ENCODE assay signal across 8 mouse cellular contexts in genomic region chr9:119460410-119460809, GRCm38 (mm10). TPM values are rescaled to one million over a fixed set of nuclear protein-coding genes. Genes with fewer than 3 reads are reported as not detected.
A peak's percentile ranks its signal among the peaks of the same experiment; 100 is the strongest.
DNase-seq lines count a peak whose midpoint lies in the region; ATAC-seq lines count a peak whose summit lies in the region.
"Had no signal": no experiment of that assay in that cellular context is flagged by ENCODE, and none has a peak within 500 bp of the region (broad histone marks: within the 10 kb centered on the region; RNA-seq: fewer than 3 reads in every experiment).

No protein-coding gene starts in this region.

- no peak overlapping the region for H3K4me2 ChIP-seq in liver, embryonic 13.5 days
- H3K4me2 ChIP-seq: limb, embryonic 12.5 days had no signal

- WGBS in liver, embryonic 13.5 days (ENCODE audit: insufficient replicate concordance): 41% methylated on average over 8 of the region's 8 CpGs

- DNase-seq in CD4-positive, CD25-positive, alpha-beta regulatory T cell, adult 2 months (ENCODE audit: low read depth, low spot score): peak; percentile 72
- peak; percentile 35 for DNase-seq in Muller cell, postnatal 12 days (ENCODE audit: inconsistent ontology term)
- peak; percentile 43 for DNase-seq in cerebellum, adult 9-11 months
- DNase-seq in frontal cortex, postnatal 10 days (ENCODE audit: low spot score in 2 of 2): peak; percentile 42 to 71
- DNase-seq in kidney, postnatal 10 days: peak; percentile 81
- peak; percentile 24 for DNase-seq in liver, embryonic 13.5 days
- DNase-seq in ovary, postnatal 14 days (ENCODE audit: low spot score): peak; percentile 55

- no peak overlapping the region for H3K4me3 ChIP-seq in liver, embryonic 13.5 days (replicated peaks)
- H3K4me3 ChIP-seq: limb, embryonic 12.5 days had no signal

- no peaks in the 10 kb centered on the region for H3K27me3 ChIP-seq in liver, embryonic 13.5 days
- H3K27me3 ChIP-seq: limb, embryonic 12.5 days had no signal

- H3K4me1 ChIP-seq in liver, embryonic 13.5 days (replicated peaks): no peaks in the 10 kb centered on the region
- H3K4me1 ChIP-seq: limb, embryonic 12.5 days had no signal

- no peaks in the 10 kb centered on the region for H3K9me3 ChIP-seq in liver, embryonic 13.5 days (replicated peaks)
- H3K9me3 ChIP-seq: limb, embryonic 12.5 days had no signal

- H3K27ac ChIP-seq in liver, embryonic 13.5 days: no peak overlapping the region
- H3K27ac ChIP-seq: limb, embryonic 12.5 days had no signal

- no peak for ATAC-seq in liver, embryonic 13.5 days (ENCODE audit: low read depth)

- peaks cover 58% of the 10 kb centered on the region for H3K36me3 ChIP-seq in liver, embryonic 13.5 days

- no peak overlapping the region for H3K9ac ChIP-seq in liver, embryonic 13.5 days
- H3K9ac ChIP-seq: limb, embryonic 12.5 days had no signal

RNA-seq across cellular contexts. Expression of gene Exog, which starts 15.7 kb away (rescaled TPM):
- polyA plus RNA-seq in liver, embryonic 13.5 days (2015; fragmentation: Nextera tagmentation; extraction: Ambion mirVana): 6.9 and 9.0 TPM in 2 replicates

RNA-seq across cellular contexts. Expression of gene Acvr2b, which starts 58.5 kb away (rescaled TPM):
- 1.8 and 2.1 TPM in 2 replicates for polyA plus RNA-seq in liver, embryonic 13.5 days (2015; fragmentation: Nextera tagmentation; extraction: Ambion mirVana)

Comparison
In these comparisons a context has a peak if more than half of its experiments do, and no peak if none do; other contexts are left out.
1. DNase-seq: peak in every context shown above with its lines; median percentile 81 in kidney, postnatal 10 days; 72 in CD4-positive, CD25-positive, alpha-beta regulatory T cell, adult 2 months; 56 in frontal cortex, postnatal 10 days; 55 in ovary, postnatal 14 days; 43 in cerebellum, adult 9-11 months; 35 in Muller cell, postnatal 12 days; 24 in liver, embryonic 13.5 days.